Mouse (Mus musculus) left cerebral cortex, postnatal 36 days (tissue): Measurements from ENCODE around the gene Amigo3. TPM values are rescaled to one million over a fixed set of nuclear protein-coding genes. Genes with fewer than 3 reads are reported as not detected.
"Not testable (repeated sequence)": the region's sequence is repeated elsewhere in the genome, so short reads cannot be mapped to it uniquely, and the experiment has no call there.

ENCODE experiments used
- DNase-seq, 2 experiments: peaks; one replicate each; pipeline ENCODE4 v3.0.0; 2021 to 2022; ENCODE audit warnings: low spot score in 2 of 2, mixed read lengths in 1 of 2
- intact Hi-C: fragments of 180-260 bp; cut with DNase I; formaldehyde crosslinking; loops from one replicate; pipeline ENCODE4 v1.15.1; 2025
- total RNA-seq, 2 experiments: library from RNA; stranded (reverse); gene quantifications; 2 replicates each; pipeline ENCODE4 v1.2.3; 2021

Gene Amigo3
- 1 to 10 TPM; 1.7 to 1.8 TPM for total RNA-seq

DNA sequence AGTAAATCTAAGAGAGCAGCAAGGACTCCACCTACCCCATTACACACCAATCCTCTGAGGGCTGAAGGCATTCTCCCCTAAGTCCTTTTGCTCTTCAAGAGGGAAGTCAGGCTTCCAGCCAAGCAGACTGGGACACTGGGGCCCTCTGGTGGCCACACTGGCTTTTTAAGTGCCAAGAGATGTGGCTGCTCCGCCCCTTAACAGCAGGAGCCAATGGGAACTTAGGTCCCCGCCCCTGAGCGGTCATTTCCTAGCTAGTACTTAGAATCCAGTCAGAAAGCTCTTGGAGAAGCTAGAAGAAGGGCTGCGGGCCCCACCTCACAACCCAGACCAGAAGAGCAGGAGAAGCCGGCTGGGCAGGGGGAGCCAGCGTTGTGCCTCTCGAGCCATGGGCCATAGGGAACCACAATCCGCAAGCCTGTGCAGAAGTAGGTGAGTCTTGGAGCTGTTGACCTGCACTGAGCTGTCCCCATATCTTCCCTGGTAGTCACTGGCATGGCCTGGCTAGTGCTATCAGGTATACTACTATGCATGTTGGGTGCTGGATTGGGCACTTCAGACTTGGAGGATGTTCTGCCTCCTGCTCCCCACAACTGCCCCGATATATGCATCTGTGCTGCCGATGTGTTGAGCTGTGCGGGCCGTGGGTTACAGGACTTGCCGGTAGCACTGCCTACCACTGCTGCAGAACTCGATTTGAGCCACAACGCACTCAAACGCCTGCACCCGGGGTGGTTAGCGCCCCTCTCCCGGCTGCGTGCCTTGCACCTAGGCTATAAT is at the start of gene Amigo3:
TSS of gene Amigo3 (plus strand) at position 275 of the 780 bp plus-strand sequence.
- intact Hi-C loops, result loop anchor here (5.0 kb wide), 1 partner anchor 91 kb away; no protein-coding TSS in a partner anchor

DNA sequence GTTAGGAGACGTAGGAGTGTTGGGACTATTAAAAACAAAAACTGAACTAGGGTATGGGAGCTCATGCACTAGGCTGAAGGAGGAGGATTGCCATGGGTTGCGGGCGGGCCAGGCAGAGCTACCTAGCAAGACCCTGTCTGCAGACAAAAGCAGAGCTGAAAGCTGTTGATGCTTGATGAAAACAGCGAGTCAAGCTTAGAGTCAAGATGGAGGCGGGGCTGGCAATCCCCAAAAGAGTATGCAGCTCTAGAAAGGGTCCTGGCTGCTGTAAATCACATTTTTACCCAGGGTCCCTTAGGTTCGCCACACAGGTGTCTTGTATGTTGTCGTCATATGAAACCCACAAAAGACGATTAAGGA is 49.4 kb upstream of the Amigo3 start:
- no peak for DNase-seq
- intact Hi-C loops, result no loop called here

More for the DNA sequence above, at the start of gene Amigo3:
- DNase-seq, result peak; percentile 94 to 95

DNA sequence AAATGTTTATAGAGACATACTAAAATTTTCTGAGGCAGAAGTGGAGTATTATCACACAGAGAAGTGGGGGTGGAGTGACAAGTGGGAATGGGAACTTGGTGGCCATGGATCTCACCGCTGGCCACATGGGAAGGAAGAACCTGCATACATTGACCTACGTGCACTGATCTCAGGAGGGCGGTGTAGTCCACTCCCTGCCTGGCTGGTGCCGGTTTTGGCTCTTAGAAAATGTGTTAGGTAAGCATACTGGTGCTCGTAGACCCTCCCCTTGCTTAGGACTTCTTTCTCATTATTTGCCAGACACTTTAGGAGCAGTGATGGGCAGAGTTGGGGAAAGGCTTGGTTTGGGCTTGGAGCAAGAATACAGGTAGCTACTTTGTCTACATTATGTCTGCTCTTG is 44.9 kb upstream of the Amigo3 start:
- DNase-seq, result no peak
- intact Hi-C loops, result no loop called here

DNA sequence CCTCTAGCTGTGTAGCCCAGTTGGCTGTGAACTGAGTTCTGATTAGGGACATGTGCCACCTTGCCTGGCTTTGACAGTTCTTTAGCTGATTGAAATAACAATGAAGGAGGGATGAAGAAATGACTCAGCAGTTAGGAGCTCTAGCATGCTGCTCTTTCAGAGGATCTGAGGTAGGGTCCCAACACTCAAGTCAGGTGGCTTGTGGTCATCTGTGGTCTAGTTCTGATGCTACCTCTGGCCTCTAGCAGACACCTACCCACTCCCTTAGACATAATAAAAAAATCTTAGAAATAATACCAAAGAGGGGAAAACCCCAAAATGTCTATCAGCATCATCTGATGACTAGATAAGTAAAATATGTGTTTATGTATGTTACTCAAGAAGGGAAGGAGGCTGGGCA is 42.6 kb upstream of the Amigo3 start:
- intact Hi-C loops, result no loop called here
- DNase-seq, result no peak

DNA sequence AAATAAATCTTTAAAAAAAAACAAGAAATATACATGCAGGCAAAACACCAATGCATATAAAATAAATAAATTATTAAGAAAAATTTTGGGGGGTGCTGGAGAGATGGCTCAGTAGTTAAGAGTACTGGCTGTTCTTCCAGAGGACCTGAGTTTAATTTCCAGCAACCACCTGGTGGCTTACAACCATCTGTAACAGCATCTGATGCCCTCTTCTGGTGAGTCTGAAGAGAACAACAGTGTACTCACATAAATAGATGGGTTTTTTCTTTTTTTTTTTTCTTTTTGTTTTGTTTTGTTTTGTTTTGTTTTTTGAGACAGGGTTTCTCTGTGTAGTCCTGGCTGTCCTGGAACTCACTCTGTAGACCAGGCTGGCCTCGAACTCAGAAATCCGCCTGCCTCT is 39.4 kb upstream of the Amigo3 start:
- DNase-seq, intact Hi-C loops: not testable (repeated sequence)

DNA sequence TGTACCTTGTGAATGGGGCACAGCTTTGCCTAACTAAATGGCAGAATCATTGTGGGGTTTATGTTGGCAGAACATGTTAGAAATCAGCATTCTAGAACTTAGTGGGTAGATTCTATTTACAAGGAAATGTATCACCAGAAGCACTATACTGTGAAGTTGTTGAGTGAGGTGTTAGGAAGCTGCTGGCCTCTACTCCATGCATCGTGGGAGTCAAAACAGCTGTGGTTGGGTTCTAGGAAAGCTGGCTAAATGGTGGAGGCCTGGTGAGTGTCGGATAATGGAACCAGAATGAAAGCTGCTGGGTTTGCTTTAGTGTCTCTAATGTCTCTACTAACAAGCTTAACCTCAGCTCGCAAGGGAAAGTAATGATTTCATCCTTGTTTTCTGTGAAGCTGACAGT is 35.8 kb upstream of the Amigo3 start:
- intact Hi-C loops, result no loop called here
- peak; percentile 30 to 36 for DNase-seq

DNA sequence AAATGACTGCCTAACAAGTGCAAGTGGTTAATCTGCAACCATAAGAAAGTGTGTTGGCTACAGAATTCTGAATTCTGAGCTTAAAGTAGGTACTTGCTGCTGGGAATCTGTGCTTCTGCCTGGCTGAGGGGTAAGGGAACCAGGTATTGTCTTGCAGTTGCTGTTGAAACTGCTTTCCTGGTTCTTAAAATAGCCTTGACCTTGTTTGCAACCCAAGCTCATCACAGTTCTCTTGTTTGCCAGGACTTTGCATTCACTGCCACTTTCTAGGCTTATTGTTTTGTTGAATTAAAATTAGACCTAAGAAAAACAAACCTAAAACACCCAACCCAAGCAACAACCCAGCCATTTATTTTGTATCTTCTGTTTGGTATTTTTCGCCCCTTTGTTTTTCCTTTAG is 32.2 kb upstream of the Amigo3 start:
- no peak for DNase-seq
- intact Hi-C loops, result no loop called here

DNA sequence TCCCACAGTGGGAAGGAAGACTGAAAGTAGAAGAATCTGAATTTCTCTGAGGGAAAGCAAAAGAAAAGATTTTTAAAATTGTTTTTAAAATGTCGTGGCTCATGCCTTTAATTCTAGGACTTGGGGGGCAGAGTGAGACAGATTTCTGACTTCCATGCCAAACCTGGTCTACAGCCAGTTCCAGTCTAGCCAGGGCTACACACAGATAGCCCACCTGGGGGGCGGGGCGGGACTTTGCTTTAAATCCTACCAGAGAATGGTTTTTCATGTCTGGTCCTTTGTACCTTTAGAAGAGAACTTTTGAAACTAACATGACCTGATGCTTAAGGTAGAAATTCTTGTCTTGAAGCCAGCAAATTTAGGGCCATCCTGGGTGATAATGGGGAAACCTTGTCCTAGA is 29.7 kb upstream of the Amigo3 start:
- intact Hi-C loops, result no loop called here
- DNase-seq, result no peak

DNA sequence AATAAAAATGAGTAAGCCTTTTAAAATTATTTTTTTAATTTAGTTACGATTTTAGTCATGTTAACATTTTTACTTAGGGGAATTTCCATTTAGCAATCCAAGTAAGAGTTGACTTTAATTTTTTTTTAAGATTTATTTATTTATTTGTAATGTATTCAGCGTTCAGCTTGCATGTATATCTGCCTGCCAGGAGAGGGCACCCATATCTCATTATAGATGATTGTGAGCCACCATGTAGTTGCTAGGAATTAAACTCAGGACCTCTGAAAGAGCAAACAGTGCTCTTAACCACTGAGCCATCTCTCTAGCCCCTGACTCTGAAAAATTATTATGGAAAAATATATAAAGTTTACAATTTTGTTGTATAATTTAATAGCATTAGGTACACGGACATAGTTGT is 26.4 kb upstream of the Amigo3 start:
- no peak for DNase-seq
- intact Hi-C loops, result no loop called here

DNA sequence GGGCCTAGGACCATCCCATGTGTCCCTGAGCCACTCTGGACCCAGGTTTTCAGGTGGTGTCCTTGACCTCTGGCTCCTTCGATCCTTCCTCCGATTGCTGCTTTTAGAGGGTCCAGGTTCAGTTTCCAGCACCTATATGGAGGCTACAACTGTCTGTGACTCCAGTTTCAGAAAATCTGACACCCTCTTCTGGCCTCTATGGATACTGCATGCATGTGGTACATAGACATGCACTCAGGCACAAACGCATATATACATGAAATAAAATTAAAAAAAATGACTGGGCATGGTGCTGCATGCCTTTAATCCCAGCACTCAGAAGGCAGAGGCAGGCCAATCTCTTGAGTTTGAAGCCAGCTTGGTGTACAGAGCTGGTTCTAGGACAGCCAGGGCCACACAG is 25.1 kb upstream of the Amigo3 start:
- intact Hi-C loops, result no loop called here
- no peak for DNase-seq

DNA sequence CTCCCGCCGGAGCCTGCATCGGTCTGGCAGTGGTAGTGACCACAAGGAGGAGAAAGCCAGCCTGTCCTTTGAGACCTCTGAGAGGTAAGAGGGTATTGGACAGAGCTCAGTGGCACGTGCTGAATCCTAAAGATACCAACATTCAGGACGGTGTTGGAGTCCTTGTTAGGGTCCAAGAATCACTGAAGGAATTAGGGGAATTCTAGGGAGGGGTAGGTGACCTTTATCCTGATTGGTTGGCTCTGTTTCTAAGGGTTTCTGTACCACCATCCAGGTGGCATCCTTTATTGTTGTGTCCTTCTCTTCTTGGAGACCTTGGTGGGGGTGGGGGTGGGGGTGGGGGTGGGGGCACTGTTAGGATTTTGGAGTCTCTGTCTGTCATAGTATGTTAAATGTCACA is 20.8 kb upstream of the Amigo3 start:
- intact Hi-C loops, result no loop called here
- DNase-seq, result no peak

DNA sequence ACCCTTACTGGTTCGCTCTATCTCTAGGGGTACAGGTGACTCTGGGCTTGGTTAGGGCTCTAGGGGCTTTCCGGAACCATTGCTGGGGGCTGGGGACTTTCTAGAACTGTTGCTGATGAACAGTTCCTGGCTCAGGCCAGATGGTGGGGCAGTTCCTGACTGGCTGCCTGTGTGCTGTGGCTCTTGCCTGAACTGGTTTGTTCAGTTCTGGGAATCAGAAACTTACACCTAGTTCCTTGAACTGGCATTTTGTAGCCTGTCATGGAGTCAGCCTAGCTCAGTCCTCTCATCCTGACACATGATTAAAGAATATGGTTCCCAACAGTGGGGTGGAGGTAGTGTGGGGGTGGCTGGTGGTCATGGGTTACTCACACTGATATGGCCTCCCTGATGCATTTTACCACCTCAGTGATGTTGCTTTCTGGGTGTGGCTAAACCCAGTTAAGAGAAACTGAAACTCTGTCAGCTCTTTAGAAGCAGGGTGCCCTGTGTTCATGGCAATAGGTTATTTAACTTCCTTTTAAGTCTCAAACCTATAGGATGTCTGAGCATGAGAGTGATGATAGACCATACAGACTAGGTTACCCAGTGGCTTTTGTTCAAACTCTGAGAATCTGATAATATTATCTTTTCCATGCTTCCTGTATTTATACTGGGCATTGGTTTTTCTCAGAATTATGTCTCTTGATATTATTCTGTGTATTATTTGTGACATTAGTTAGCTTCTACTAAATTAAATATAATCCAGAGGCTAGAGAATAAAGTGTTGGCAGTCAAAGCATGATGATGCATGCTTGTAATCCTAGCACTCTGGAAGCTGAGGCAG is 17.4 kb upstream of the Amigo3 start:
- DNase-seq, result no peak
- intact Hi-C loops, result no loop called here

DNA sequence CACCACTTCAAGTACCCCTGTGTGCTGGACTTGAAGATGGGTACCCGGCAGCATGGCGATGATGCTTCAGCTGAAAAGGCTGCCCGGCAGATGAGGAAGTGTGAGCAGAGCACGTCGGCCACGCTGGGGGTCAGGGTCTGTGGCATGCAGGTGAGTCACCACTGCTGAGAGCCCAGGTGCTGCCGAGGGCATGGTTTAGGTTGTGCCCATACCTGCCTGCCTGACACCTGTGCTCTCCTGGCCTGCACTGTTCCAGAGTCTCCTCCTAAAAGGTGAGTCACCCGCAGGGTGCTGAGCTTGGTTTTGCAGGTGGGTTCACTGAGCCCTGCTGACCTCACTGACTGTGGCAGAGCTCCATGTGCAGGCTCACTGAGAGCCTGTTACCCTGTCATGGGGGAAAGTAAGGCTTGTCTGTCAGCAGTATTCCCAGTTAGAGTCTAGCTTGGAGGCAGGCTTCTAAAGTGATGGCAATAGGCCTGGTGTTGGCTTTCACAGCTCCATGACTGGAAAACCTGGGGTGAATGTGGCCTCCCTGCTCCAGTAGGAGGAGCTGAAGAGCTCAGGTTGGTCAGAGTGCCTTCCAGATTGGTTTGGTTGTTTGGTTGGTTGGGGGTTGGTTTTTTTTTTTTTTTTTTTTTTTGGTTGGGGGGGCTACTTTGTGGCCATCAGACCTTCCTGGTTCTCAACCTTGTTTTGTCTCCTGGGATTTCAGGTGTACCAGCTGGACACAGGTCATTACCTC is 8.0 kb upstream of the Amigo3 start:
- DNase-seq, result no peak
- intact Hi-C loops, result loop anchor here (5.0 kb wide), 1 partner anchor 143 kb away; no protein-coding TSS in a partner anchor

DNA sequence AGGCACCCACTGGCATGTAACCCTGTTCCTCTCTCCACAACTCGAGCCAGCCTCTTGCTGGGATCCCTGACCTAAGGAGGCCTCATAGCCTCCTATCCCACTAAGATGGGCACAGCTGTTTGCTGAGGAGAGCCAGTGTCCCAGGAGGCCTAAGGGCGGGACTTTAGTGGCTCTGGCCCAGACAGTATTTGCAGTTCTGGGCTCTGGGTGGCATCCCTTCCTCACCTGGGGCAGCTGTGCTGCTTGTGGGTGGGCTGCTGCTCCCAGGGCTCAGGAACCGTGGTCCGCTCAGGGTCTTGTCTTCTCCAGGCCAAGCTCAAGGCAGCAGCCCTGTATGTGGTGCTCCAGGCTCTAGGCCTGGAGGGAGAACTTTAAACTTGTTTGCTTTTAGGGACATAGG is 6.4 kb upstream of the Amigo3 start:
- no peak for DNase-seq
- intact Hi-C loops, result loop anchor here (5.0 kb wide), 1 partner anchor 144 kb away; no protein-coding TSS in a partner anchor

DNA sequence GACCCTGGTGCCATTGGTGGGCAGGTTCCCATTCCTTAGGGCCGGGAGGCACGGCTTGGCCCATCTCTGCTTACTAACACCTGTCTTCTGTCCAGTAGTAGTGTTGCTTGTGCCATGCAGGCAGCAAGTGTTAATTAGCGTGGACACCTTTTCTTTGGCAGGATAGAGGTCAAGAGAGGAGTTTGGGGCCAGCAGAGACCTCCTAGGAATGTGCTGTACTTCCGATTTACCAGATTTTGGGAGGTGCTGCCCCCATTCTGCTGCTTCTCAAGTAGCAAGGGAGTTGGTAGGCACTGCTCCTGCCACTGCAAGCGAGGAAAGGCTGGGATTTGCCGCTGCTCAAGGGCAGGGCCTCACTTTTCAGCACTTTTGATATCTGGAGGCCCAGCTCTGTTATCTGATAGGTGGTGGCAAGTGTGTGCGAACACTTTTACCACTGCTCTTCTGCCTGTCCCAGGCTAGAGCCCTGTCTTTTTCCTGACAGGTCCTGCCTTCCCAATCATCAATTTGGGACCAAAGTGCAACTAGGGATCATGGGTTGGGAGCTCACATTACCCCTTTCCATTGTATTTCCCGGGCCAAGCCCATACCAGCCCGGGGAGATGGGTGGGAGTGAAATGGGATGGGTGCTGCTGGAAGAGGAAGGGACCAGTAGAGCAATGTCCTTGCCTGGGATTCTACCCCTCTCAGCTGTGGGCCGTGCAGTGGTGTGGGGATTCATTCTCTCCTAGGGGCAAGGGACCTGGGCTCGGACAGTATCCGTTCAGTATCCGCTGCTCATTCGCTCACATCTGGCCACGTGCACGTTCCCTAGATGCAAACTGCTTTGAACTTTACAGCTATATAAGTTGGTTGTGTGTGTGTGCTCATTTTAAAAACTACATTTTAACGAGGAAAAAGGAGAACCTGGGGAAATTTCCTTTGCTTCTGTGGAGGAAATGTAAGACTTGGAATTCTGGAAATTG is 5.1 kb upstream of the Amigo3 start:
- intact Hi-C loops, result loop anchor here (5.0 kb wide), 1 partner anchor 146 kb away; no protein-coding TSS in a partner anchor
- no peak for DNase-seq

DNA sequence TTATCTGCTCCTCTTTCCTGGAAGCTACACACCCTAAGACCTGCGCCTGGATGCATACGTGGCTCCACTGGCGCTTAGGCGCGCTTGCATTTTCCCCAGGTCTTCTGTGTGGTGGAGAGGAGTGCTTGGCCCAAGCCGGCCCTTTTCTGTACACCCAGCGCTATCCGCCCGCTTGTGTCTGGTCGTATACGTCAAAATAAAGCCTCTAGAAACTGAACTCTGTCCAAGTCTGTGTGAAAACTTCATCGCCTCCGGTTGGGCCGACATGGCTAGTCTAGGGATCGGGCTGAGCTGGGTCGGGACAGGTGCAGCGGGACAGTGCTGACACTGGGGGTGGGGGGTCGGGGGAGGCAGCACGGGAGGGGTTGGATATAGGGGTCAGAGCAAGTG is 4.4 kb upstream of the Amigo3 start:
- intact Hi-C loops, result loop anchor here (5.0 kb wide), 1 partner anchor 146 kb away; no protein-coding TSS in a partner anchor
- DNase-seq, result no peak

DNA sequence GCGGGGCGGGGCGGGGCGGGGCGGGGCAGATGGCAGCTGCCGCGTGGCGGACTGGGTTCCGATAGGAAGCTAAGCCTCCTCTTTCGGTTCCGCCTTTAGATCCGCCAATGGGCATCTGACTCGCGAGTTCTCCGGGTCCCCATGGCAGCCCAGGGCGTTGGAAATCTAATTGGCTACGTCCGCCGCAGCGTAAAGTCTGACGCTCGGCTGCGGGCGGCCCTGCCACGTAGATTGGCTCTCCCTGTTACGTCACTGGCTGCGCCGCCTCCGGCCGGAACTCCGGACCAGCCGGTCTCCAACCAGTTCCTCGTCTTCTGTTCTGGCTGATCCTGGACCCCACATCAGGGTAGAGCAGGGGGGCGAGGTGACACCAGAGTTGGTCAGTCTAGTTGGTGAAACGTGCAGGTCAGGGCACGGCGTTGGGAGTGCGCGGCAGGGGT is 3.9 kb upstream of the Amigo3 start, which contains the start of gene Gmppb:
TSS of gene Gmppb (plus strand) at position 227 of the 440 bp plus-strand sequence.
- peak; percentile 95 to 97 for DNase-seq
- intact Hi-C loops, result loop anchor here (5.0 kb wide), 1 partner anchor 147 kb away; no protein-coding TSS in a partner anchor

DNA sequence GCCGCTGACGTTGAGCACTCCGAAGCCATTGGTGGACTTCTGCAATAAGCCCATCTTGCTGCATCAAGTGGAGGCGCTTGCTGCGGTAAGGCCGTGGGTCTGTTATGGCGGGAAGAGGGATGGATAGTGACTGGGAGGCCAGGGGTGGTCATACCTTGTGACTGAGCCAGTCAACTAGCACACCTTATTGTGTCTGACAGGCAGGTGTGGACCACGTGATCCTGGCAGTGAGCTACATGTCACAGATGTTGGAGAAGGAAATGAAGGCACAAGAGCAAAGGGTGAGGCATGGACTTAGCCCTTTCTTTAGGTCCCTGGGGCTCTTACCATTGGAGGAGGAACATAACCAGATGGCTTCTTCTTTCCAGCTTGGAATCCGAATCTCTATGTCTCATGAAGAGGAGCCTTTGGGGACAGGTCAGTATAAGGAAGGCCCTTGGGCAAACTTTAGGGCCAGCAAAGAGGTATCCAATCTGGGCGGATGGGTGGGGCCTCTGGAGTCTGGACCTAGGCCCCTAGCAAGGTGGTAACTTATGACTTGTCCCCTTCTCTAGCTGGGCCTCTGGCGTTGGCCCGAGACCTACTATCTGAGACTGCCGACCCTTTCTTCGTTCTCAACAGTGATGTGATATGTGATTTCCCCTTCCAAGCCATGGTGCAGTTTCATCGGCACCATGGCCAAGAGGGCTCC is 3.3 kb upstream of the Amigo3 start:
- intact Hi-C loops, result loop anchor here (5.0 kb wide), 2 partner anchors 87 to 147 kb away; no protein-coding TSS in a partner anchor
- DNase-seq, result no peak
